Mouse (Mus musculus) urinary bladder, postnatal 25 days (tissue): ENCODE data around the gene Nudt15.

ENCODE experiments used
- DNase-seq: peaks from one replicate; pipeline ENCODE4 v3.0.0; 2022; ENCODE audit warnings: low spot score

The Nudt15 gene

DNA sequence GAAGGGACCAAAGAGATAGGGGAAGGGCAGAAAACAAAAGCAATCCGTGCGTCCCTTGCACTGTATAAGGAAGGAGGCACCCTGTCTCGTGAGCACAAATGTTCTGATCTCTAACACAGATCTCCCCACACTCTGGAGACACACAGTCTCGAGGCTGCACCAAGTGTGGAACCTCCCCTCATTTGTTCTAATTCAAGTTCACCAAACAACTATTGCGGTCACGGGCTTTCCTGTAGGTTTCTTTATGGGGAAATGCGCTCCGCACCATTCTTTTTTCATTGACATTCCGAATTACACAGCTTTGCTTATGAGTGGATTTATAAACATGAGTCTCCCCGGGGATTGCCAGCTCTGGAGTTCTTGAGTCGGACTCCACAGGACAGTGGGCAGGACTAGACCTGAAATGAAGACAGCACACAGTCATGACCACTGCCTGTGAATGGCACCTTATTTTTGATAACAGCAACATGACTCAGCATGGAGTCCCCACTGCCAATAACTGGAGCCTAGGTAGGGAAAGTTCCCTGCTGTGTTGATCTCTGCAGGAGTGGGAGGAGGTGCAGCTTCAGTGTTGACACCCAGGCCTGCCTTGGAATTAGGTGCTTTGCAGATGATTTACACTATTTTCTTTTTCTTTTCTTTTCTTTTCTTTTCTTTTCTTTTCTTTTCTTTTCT, 40.2 kb downstream of the Nudt15 start:
- no peak for DNase-seq

- no peak for DNase-seq
Measured at GRCm38 (mm10) chr14:73507200-73507599, 40.8 kb downstream of the Nudt15 start.

DNA sequence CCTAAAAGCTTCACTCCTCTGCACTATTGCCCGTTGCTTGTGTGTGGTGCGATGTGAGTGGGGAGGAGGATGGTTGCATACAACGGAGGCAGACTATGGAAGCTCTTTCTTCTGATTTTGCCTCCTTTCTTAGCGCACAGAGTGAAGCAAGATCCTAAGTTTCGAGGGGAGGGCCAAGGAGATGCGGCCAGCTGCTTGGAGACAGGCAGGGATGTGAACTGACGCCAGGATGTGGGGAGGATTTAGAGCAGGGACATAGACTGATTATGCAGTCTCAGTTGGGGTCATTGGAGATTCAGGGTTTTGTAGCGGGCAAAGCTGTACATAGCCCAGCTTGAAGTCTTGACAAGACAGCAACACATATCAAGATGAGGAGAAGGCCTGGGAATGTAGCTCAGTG, 41.8 kb downstream of the Nudt15 start:
- no peak for DNase-seq

DNA sequence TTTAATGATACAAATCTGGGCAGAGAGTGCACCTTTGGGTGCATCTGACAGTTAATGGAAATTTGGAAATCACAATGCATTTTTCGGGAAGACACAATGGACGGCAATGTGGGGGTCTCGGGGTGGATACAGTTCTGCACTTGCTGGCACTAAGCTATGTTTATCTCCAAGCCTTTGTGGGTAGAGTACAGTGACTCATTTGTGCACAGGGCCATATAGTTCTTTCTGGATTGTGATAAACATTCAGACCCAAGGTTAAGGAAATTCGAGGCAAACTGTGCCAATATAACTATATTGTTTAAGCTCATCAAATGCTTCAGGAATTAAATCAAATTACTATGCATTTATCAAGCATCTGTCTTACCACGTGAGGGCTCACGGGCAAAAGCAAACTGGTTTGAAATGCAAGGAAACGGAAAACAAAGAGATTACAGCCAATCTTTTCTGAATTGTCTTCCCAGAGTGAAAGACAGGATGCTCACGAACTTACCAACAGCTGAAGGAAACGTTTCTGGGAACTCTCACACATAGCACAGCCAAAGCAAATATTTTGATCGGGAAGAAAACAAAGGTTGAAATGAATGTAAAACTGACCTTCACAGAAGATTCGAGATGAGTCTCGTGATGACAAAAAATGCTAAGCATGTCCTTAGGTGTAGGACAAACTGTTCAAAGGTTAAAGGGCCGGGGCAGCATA, 44.7 kb downstream of the Nudt15 start:
- no peak for DNase-seq

- DNase-seq: no peak
Measured at GRCm38 (mm10) chr14:73502591-73503184, 45.4 kb downstream of the Nudt15 start.

- DNase-seq: no peak
Measured at GRCm38 (mm10) chr14:73501721-73502120, 46.3 kb downstream of the Nudt15 start.

GRCm38 (mm10) chr14:73501283-73501682, 46.8 kb downstream of the Nudt15 start:
- DNase-seq: no peak

DNA sequence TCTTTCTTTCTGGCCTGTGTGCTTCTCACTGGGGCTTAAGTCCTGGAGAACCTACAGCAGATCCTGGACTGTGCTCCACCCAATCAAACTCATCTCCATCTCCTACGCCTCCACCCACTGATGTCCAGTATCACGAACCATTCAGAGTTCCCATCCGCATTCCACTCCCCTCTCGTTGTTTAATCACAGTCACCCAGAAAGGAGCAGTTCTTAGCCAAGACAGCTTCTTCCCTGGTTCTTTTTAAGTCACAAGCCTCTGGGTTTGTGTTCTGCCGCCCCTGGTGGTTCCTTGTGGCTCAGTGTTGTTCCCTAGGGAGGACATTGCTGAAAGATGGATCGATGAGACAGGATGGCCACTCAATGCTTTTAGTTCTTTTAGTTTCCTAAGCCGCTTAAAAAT, 52.3 kb downstream of the Nudt15 start:
- no peak for DNase-seq

GRCm38 (mm10) chr14:73494122-73494521, 53.9 kb downstream of the Nudt15 start:
- no peak for DNase-seq

GRCm38 (mm10) chr14:73493356-73493755, 54.7 kb downstream of the Nudt15 start:
- DNase-seq: no peak

GRCm38 (mm10) chr14:73486641-73487040, 61.4 kb downstream of the Nudt15 start:
- DNase-seq: no peak

DNA sequence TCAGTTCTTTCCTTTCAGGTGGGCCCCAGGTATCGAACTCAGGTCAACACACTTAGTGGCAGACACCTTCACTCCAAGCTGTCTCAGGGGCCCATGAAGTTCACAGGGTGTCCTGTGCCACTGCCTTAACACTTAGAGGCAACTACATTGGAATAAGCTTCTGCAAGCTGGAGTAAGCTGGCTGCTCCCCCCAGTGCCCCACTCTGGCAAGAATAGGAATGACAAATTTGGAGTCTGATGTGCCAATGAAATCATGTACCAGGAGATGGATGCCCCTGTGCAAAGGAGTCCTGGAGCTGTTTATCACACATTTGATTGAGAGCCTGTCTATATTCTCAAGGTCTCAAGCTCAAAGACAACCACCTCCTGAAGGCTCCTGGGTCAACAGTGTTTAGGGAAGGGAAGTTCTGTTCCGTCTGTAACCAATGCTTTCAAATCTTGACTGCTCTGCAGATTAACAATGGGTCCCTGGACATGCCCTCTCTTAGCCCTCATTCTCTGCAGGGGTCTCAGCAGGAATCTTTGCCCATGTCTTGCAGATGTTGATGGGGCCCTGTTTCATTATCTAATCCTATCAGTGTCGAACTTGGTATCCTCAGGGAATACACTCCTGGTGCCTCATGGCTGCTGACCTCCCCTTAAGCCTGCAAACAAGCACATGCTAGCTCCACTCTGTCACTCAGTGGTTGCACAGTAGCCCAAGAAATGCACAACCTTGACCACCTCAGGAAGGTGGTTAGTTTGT, 63.5 kb downstream of the Nudt15 start:
- DNase-seq: no peak

GRCm38 (mm10) chr14:73483516-73484229, 64.4 kb downstream of the Nudt15 start:
- DNase-seq: no peak

DNA sequence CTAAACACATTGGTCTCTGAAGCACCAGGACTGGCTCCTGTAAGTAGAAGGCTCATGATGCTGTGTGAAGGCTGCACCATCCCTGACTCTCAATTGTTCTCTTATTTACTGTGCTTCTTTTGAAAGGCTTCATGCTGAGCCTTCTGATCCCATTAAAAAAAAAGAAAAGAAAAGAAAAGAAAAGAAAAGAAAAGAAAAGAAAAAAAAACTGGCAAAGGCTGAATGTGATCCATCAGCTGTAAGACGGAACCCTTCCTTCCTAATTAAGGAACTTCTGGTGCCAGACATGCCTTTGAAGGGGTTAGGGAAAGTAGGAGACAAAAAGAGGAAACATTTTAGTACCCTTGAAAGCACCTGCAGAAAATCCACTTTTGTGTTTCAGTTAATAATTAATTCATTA, 68.3 kb downstream of the Nudt15 start:
- DNase-seq: no peak

DNA sequence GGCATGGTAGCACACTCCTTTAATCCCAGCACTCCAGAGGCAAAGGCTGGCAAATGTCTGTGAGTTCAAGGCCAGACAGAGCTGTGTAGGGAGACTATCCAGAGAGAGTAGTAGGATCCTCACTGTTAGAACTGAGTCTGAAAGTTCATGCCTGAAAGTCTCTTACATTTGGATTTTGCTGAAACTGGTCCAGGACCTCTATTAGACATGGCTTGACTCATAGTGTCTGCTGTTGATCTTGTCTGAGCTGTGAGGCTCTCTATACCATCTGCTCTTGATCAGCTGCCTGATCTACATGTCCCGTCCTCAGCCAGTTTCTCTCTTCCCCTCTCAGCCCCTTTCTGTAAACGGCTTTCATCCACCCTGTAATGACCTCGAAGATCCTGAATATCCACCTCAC, 69.7 kb downstream of the Nudt15 start:
- DNase-seq: no peak

GRCm38 (mm10) chr14:73477077-73477476, 71.0 kb downstream of the Nudt15 start:
- no peak for DNase-seq

DNA sequence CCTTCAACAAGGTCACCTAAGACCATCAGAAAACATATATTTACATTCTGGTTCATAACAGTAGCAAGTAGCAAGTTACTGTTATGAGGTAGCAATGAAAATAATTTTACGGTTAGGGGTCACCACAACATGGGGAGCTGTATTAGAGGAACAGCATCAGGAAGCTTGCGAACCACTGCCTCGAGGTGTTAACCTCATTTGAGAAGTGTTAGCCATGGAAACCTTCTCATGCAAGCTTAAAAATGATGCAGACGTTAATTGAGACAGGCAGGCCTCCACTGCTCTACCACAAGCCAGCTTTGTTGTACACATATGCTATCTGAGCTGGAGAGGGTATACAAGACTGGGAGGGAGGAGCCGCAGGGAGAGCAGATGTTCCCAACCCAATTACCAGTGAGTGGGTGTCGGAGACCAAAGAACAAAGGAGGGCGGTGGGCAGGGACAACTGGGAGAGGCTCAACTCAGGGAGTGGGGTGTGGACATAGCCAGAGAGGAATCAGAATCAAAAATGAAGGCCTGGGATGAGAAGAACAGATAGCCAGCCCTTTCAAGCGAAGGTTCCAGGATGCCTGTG, 71.6 kb downstream of the Nudt15 start:
- DNase-seq: no peak

DNA sequence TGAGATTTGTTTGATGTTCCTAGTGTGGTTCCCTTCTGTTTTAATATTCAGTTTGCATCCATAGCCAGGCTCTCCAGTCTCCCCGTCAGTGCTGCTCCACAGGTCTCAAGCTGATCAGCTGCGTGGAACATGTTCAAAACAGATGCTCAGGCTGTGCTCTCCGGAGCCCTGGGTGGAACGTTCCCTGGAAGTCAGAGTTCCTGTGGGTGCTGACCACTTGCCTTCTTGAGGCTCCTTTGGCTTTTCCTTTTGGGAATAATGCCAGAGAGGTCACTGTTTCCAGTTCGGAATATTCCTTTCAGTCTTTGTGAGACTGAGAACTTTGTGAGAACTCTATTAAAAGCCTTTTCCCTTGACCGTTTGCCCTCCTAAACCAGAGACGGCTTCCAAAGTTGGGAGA, 72.5 kb downstream of the Nudt15 start:
- no peak for DNase-seq

DNA sequence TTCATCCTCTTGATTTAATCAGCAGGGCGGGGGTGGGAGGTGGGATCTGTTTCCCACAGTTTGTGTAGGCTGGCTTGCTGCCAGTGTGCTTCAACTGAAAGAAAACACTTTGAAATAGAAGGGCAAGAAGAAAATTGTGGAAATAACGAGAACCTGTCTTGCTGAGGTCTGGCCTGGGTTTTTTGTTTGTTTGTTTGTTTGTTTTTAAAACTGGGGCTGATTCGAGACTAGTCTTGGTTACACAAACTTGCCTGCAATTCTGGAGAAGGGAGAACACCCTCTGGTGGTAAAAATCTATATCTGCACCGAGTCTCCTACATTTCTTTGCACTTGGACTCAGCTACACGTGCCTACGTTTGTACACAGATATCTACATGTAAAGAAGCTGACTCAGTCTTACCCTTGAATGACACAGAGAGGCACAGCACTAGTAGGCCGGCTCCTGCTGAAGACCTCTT, 73.4 kb downstream of the Nudt15 start:
- no peak for DNase-seq

DNA sequence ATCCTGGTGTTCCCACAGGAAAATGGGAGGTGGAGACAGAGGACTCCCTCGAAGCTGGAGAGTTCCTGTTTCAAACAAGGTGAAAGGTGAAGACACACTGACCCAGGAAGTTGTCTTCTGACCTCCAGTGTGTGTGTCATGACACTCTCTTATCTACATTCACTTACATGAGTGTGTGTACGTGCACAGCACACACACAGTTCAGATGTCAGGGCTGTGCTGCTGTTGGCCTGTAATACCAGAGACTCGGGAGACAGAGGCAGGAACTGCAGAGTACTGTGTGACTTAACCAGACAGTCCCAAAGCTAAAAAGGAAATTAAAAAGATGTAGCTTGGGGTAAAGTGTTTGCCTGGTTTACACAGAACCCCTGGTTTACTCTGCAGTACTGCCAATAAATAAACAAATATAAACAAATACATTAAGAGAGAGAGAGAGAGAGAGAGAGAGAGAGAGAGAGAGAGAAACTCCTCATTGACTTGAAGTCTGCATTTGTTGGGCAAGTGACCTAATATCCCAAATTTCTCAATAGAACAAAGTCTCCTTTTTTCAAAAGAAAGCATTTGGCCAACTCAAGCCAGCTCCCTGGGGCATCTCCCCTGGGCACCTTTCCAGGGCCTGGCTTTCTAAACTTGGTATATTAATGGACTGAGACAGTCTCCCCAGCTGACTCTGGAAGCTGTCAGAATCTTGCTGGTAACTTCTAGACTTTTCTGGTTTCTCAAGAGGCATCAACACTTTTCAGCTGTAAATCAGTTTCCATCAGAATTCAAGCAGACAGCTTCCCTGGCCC, 74.2 kb downstream of the Nudt15 start:
- DNase-seq: no peak

GRCm38 (mm10) chr14:73472205-73472604, 75.8 kb downstream of the Nudt15 start:
- DNase-seq: no peak
